Mouse (Mus musculus) right cerebral cortex, postnatal 14 days (tissue): ENCODE results near the gene Vamp3.

Experiments
- DNase-seq: peaks from one replicate; pipeline ENCODE4 v3.0.0; 2022

Gene Vamp3

DNA sequence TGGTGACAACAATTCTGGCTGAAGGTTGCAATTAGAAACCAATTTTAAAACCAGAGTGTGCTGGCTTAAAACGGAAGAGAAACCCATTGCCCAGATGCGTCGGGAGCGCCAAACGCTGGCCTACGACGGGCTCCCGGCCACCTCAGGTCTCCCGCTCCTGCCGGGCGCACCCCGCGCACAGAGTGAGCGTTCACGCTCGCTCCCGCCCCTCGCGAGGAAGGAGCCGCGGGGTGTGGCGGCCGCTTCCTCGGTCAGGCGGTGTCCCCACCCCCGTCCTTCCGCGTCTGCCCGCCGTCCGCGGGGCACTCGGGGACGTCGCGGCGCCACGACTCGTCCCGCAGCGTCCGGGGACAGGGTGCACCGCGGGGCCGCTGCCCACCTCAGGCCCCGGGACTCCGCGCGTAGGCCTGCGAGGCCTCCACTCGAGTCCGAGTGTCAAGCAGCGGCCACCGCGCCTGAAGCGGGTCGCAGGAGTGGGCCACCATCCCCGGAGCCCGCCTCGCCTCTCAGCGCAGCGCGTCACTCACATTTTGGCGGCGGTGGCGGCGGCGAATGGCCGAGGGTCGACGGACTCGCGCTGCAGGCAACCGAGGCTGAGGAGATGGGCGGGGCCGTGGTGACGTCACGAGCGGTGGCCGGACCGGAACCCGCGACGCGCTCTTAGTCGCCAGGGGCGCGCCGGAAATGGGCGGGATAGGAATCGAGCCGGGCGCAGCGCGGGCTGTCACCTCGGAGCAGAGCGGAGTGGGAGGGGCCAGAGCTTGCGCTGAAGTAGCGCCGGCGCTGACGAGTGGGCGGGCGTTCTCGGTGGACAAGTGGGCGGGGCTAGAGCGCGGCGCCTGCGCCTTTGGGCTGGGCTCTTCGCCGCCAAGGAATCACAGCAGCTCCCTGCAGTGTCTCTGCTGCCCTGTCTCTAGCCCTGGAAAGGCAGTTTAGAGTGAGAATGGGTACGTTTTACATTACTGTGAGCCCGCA is at the start of gene Vamp3:
Gene Vamp3, minus strand, starts transcription at position 617 of the 975 bp plus-strand sequence.
- DNase-seq: peak; percentile 100

DNA sequence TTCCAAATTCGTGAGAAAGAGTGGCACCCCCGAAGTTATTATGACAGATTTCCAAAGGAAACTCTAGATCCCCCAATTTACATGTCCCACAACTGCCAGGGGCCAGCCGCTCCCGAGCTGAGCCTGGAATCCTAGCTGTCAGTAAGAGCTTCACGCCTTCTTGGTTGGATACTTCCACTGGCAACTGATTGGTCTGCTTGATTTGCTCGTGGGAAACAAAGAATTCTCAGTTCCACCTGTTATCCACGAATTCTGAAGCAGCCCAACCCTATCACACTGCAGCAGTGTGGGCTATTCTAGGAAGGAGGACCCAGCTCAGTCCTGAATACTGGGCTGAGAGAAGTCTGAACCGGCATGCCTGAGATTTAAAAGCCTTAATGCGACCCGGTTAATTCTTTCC is 48.7 kb upstream of the Vamp3 start:
- DNase-seq: no peak

DNA sequence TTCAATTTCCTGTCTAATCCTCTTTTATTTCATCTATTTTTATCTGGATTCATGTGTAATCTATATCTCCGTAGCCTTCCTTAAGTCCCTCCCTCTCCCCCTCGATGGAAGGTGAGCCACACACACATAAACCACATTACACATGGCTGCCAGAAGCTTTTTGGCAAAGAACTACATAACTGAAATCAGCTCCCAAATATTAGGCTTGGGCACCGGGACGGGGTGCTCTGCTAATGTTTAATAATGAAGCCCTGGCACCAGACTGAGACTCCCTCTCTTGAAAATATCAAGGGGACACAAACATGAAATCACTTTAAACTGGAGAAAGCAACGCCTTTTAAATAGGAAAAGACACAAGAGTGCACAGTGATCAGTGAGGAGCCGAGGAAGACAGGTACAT is 48.1 kb upstream of the Vamp3 start:
- DNase-seq: no peak

DNA sequence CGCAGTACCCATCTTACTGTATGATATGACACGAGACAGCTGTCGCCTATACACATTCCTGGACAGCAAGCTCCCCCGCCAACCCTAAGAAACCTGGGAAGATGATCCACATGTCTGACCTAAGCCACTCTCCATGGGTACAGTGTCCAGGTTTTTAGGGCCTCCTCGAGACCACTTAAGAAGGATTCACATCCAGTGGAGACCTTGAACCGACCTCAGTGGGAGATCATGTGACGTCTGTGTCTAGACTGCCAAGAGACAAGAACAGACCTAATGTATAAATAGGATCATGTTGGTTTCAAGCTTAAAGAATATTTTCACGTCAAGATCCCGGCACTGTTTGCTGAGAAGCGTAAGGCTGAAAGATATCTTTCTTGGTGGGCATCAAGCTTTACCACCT is 46.4 kb upstream of the Vamp3 start:
- no peak for DNase-seq

- DNase-seq: no peak
These were observed 45.9 kb upstream of the Vamp3 start for GRCm38 (mm10) chr4:151103646-151104045.

DNA sequence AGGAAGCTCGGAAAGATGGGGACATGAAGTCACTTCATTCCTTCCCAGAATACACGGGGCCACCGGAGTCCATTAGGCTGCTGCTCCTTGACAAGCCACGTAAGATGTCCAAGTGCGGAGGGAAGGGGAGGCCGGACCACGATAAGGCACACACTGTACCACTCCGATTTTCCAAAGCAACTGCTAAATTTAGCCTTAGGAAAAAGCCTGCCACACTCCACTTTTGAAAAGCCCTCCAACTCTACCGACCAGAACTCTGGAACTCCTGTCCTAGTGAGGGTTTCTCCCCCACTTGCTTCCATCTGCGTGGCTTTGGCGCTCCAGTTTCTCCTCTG is 39.3 kb upstream of the Vamp3 start:
- no peak for DNase-seq

DNA sequence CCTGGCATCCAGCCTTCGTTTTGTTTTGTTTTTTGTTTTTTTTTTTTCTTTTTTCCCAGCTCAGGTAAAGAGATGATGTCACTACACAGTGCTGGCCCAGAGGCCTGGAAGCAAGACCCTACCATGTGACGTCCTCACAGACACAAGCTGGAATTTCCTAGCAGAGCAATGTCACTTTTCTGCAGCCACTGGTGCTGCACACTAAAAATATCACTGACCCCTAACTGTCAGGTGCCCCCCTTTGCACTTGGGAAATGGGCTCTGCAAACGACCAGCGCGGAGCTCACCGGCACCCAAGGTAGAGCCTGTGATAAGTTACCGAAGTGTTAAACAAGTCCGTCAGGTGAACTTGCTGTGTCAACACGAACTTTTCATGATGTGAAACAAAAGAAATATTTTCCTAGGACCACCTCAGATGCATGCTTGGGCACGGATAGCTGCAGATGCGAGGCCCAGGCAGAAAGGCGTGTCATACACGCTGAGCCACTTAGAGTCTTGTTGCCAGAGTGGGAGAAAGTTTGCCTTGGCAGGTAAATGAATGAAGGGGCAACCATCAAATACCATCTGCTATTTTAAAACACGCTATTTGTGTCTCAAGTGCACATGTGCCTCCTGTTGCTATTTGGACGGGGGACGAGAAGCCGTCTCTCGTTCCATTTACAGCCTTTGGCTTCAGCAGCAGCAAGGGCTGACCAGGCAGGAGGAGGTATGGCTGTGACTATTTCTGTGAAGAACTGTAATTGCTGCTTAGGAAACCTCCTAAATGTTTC is 38.8 kb upstream of the Vamp3 start:
- no peak for DNase-seq

DNA sequence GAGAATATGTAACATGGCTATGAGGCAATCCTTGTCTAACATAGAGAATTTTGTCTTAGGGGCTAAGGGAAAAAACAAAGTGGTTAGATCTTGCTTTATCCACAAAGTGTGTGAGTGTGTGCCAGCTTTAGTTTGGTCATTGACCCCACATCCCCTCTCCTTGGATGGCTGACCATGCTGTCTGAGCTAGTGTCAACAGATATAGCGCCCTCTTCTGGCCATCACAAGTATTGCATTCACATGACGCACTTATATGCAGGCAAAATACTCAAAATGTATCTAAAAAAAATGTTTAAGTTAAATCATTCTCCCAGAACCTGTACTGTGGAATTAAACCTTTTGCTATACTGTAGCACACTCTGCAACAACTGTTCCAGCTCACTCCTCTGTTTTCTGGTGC is 37.4 kb upstream of the Vamp3 start:
- peak; percentile 59 for DNase-seq

GRCm38 (mm10) chr4:151089270-151089669 is 31.5 kb upstream of the Vamp3 start, which contains the start of gene Gm13090:
TSS of gene Gm13090 (plus strand) at chr4:151089570.
- no peak for DNase-seq

GRCm38 (mm10) chr4:151088819-151089218 is 31.1 kb upstream of the Vamp3 start:
- DNase-seq: no peak

DNA sequence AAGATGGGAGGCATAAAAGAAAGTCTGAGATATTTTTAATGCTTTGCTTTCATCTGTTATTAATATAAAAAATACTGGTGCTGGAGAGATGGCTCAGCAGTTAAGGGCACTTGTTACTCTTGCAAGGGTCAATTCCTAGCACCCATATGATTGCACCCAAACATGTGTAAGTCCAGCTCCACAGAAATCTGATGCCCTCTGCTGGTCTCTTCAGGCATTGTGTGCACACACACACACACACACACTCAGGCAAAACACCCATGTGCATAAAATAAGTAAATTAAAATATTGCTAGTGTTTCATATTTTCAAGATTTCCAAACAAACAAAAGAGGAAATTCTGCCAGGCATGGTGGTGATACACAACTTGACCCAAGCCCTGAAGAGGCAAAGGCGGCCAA is 29.6 kb upstream of the Vamp3 start:
- no peak for DNase-seq

DNA sequence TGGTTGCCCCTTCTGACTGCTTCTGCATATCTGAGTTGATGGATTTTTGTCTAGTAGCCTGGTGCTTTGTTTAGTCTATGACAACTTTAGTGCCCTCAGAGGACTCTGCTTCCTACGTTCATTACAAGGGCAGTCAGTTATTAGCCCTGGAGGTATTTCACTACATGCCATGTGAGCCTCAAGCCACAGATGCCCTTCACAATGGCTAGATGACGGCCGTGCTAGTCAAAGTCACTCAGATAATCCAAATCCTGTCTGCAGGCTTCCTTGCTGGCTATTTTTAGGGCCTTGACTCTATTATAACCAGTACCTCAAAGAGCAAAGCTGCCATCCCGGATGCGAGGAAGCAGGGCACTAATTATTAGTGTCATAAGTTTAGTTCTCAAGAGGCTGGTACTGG is 25.3 kb upstream of the Vamp3 start:
- no peak for DNase-seq

GRCm38 (mm10) chr4:151081977-151082376 is 24.2 kb upstream of the Vamp3 start:
- no peak for DNase-seq

DNA sequence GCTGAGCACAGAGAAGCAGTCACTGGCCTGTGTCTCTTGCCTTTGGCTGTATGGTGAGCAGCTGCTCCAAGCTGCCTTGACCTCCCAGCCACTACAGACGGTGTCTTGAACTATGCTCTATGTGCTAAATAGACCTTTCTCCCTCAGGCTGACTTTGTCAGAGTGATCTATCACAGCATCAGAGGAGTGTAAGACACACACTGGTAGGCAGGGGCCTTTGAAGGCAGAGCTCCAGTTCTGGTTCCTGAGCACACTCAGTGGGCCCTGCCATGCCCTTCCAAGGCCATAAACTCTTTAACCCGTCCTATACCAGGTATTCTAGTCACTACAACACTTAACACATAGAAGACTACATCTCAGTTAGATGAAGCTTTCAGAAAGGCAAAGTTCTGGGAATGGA is 23.6 kb upstream of the Vamp3 start:
- DNase-seq: no peak

DNA sequence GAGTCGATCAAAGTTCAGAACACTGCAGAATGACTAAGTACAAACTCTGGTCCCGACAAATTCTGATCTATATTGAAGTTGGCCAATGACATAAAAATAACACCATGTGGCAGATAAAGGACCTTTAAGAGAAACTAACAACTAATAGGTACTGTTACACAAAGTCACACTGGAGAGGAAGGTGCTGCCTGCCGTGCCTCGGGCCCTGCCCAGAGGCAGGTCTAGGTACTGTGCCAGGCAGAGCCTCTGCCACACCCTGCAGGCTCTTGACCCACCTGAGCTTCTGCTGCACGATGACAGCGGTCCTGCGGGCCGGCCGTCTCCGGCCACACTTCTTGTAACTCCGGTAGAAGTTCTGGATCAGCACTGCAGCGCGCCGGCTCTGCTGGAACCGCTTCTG is 17.1 kb upstream of the Vamp3 start:
- DNase-seq: no peak

GRCm38 (mm10) chr4:151073108-151073744 is 15.5 kb upstream of the Vamp3 start:
- DNase-seq: peak; percentile 74

- no peak for DNase-seq
These were observed 13.2 kb upstream of the Vamp3 start for GRCm38 (mm10) chr4:151070962-151071361.

- no peak for DNase-seq
These were observed 11.0 kb upstream of the Vamp3 start for GRCm38 (mm10) chr4:151068751-151069150.

DNA sequence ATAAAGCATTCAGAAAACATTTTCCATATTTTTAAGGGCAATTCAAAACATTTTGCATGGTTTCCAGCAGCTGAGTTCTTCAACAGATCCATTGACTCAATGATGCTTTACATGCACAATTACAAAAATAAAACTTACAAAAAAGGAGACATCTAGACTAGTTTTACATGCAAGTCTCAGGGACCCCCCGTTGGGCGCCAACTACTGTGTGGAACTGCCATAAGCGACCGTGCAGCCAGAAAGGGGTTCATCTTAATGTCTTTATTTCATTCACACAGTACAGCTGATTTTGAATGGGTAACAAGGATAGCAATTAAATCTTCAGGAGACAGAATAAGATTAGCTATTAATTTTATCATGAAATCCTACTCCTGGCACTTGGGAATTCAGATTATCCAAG is 1.8 kb upstream of the Vamp3 start:
- no peak for DNase-seq

DNA sequence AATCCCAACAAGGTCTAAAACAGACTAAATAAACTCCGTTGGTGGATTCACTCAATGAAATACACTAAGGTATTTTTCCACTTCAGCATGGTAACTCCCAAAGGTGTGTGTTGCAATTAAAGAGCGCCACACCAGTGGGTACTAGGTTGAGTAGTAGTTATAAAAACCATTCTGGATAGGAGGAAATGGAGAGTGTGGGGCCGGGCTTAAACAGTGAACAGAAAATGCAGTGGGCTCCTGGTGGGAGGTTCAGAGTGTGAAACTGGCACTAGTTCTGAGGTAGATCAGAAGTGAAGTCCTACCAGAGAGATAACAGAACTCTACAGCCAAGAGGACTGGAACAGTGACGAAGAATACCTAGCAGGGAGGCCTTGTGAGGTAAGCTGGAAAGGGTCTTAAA is 871 bp upstream of the Vamp3 start:
- DNase-seq: no peak

GRCm38 (mm10) chr4:151051162-151051561 is 6.6 kb downstream of the Vamp3 start:
- no peak for DNase-seq

DNA sequence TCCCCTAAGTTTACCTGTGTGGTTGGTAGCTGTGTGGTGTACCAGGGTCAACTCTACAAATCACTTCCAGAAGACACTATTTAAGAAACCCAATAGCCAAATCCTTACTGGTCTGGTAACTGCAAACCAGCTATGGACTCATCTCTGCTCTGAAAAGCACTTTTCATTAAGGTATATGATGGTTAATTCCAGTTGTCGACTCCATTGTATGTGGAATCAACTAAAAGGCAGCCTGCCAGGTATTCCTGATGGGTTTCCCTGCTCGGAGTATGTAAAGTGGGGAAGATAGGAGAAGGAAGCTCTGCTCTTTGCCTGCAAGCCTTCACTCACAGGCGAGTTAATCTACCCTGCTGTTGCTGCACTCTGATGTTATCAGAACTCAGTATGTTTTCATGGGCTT is 11.2 kb downstream of the Vamp3 start:
- DNase-seq: no peak

- no peak for DNase-seq
These were observed 12.7 kb downstream of the Vamp3 start for GRCm38 (mm10) chr4:151044944-151045570.
